Mouse (Mus musculus) testis, adult 2 months (tissue): ENCODE data around the gene Tfdp2.

Experiments used
- CTCF ChIP-seq: fragments of 200-500 bp; IDR thresholded peaks from 2 replicates; pipeline ENCODE4 v1.5.1; 2012; ENCODE audit warnings: low read depth, mild to moderate bottlenecking, inconsistent platforms, low read length, moderate library complexity; ENCODE audit not compliant: control insufficient read depth, insufficient read depth, insufficient replicate concordance
- POLR2A ChIP-seq: fragments of 200-500 bp; IDR thresholded peaks from 2 replicates; pipeline ENCODE4 v1.6.1; 2012; ENCODE audit warnings: low read depth, mild to moderate bottlenecking, inconsistent platforms, low read length, moderate library complexity; ENCODE audit not compliant: control insufficient read depth

GRCm38 (mm10) chr9:96324502-96324901 lies 128.4 kb downstream of the Tfdp2 start:
- no peak for TF ChIP-seq POLR2A
- no peak for TF ChIP-seq CTCF
